Mouse (Mus musculus) ES-Bruce4 (cell line): ENCODE results near the gene Ankfn1.

Experiments used
- CTCF ChIP-seq: IDR thresholded peaks from one replicate; pipeline ENCODE4 v1.8.1; 2011; ENCODE audit warnings: low read depth, low read length
- POLR2A ChIP-seq: IDR thresholded peaks from one replicate; pipeline ENCODE4 v1.8.1; 2011; ENCODE audit warnings: low read length; ENCODE audit not compliant: insufficient read depth

DNA sequence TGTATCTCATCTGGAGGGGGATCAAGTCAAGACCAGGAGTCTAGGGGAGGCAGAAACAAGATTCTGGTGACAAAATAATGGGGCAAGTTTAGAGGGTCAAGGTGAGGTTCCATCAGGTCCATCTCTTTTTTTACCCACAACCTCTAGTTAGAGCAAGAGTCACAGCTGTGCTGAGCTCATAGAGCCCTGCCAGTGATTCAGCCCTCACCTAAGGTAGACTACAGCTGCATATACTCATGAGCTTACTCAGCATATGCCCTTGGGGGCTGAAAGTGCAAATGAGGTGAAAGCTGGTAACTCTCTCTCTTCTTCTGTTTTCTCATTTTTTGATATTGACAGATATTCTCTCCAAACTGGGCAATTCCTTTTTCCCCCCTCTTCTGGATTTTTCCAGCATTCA lies 150.2 kb downstream of the Ankfn1 start:
- no peak for TF ChIP-seq CTCF
- no peak for TF ChIP-seq POLR2A
